Mouse (Mus musculus): ENCODE results near the gene Alkbh6. TPM values are rescaled to one million over a fixed set of nuclear protein-coding genes. Genes with fewer than 3 reads are reported as not detected.

Alkbh6 gene
- polyA plus RNA-seq (2012; rRNA removed), result 141 and 163 TPM in 2 replicates

DNA sequence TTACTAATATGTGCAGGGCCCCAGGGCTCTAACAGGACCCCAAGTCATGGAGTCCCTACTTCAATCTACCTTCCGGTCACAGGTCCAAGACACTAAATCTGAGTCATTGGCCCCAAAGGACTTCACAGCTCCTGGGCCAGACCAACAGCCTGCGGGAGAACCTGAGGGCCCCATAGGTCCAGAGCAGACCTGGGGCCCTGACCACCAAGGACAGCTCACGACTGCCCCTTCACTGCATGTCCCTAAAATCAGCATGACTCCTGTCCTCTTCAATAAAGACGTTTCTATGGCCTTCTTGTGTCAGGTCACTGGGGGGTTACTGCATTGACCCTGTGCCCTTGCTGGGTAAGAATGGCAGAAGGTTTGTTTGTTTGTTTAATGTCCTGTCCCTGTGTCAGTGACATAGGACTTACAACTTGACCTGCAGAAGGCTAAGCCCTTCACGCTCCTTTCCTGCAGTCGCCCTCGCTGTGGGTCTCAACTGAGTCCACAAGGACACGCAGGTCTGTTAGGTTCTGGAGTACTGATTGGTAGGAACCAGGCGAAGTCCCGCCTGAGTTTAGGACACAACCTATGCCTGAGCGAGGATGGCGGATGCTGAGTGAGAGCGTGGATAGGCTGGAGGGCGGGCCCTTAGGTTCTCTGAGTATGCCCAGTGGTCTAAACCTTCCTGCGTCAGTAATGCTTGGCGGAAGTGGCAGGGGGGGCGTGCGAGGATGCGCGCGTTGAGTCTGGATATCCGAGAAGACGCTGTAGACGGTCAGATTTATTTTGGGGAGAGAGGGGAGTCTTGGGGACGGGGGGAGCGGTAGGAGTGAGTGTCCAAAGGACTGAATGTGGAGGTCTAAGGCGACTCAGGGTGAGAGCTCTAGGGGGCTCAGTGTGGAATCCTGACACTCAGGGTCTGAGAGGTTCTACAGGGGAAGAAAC is at the start of gene Alkbh6:
Alkbh6 (plus strand) TSS at position 642 of the 930 bp plus-strand sequence.
- WGBS, result 6% methylated on average over 27 of the region's 27 CpGs
- peak within 1 kb of the TSS; percentile 73 for H3K4me3 ChIP-seq (replicated peaks; ENCODE audit: extremely low read depth, low read depth, low read length)
- DNase-seq, result peak; percentile 85
- TF ChIP-seq CTCF (IDR thresholded peaks at IDR 0.05; ENCODE audit: insufficient read depth, low read length) (0 out of 2 replicates have a peak, but pooled peaks have one; percentile 4), POLR2A (IDR thresholded peaks at IDR 0.05; ENCODE audit: borderline replicate concordance, extremely low read depth, low read depth, low read length) (peak; percentile 96)
- H3K4me1 ChIP-seq (ENCODE audit: control insufficient read depth, insufficient read depth, low read length), result peaks cover 5% of the 10 kb centered on the region

DNA sequence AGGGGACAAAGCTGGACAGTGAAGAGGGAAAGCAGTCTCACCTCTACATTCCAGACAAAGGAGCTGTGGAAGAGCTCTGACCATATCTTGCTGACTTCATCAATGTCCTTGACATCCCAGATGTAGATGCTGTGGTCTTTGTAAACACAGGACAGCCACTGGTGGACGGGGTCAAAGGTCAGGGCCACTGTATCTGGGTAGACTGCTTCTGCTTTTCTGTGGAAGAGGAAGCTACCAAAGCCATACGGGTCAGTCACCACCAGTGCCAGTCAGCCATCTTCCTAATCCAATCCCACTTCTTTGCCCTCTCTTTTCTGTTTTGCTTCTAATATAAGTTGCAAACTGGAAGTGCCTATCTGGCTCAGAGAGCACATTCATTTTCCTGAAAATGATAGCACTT is 43.5 kb upstream of the Alkbh6 start:
- Histone ChIP-seq H3K4me1 (ENCODE audit: control insufficient read depth, insufficient read depth, low read length) (no peaks in the 10 kb centered on the region), H3K4me3 (replicated peaks; ENCODE audit: extremely low read depth, low read depth, low read length) (no peak overlapping the region)
- no peak for DNase-seq
- 58% methylated on average over 2 of the region's 2 CpGs for WGBS
- TF ChIP-seq POLR2A (IDR thresholded peaks at IDR 0.05; ENCODE audit: borderline replicate concordance, extremely low read depth, low read depth, low read length) (no peak), CTCF (IDR thresholded peaks at IDR 0.05; ENCODE audit: insufficient read depth, low read length) (no peak)

- Histone ChIP-seq H3K4me3 (replicated peaks; ENCODE audit: extremely low read depth, low read depth, low read length) (no peak overlapping the region), H3K4me1 (ENCODE audit: control insufficient read depth, insufficient read depth, low read length) (no peaks in the 10 kb centered on the region)
- TF ChIP-seq POLR2A (IDR thresholded peaks at IDR 0.05; ENCODE audit: borderline replicate concordance, extremely low read depth, low read depth, low read length), result no peak
- TF ChIP-seq CTCF (IDR thresholded peaks at IDR 0.05; ENCODE audit: insufficient read depth, low read length), result no peak
- no peak for DNase-seq
- WGBS, result 93% methylated on average over 5 of the region's 5 CpGs
These were observed 43.0 kb upstream of the Alkbh6 start for GRCm38 (mm10) chr7:30265531-30265930.

DNA sequence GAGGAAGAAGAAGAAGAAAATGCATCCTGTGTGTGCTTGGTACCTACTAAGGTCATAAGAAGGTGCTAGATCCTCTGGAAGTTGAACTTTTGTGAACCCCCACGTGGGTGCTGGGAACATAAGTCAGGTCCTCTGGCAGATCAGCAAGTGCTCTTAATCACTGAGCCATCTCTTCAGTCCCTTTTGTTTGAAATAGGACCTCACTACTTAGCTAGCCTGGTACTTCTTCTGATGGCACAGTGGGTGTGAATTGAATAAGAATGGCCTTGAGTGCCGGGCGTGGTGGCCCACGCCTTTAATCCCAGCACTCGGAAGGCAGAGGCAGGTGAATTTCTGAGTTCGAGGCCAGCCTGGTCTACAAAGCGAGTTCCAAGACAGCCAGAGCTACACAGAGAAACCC is 42.6 kb upstream of the Alkbh6 start:
- no peak for TF ChIP-seq CTCF (IDR thresholded peaks at IDR 0.05; ENCODE audit: insufficient read depth, low read length)
- TF ChIP-seq POLR2A (IDR thresholded peaks at IDR 0.05; ENCODE audit: borderline replicate concordance, extremely low read depth, low read depth, low read length), result no peak
- no peak for DNase-seq
- no peak overlapping the region for H3K4me3 ChIP-seq (replicated peaks; ENCODE audit: extremely low read depth, low read depth, low read length)
- H3K4me1 ChIP-seq (ENCODE audit: control insufficient read depth, insufficient read depth, low read length), result no peaks in the 10 kb centered on the region
- 89% methylated on average over 7 of the region's 7 CpGs for WGBS

DNA sequence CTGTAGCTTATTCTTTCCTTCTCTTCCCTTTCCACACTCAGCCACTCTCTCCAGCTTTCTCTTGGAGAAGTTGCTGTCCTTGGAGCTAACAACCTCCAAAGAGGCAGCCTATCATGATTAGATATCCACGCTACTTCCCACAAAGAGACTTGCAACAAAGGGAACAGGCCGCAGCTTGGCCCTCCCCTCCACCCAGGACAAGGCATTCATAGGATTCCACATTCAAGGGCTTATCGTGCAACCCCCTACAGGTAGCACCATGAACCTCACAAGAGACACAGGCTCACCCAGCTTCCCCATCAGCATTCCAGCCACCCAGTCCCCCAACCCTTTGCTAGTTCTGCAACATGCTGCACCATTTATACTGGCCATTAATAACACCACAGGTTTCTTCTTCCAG is 41.7 kb upstream of the Alkbh6 start:
- TF ChIP-seq POLR2A (IDR thresholded peaks at IDR 0.05; ENCODE audit: borderline replicate concordance, extremely low read depth, low read depth, low read length), result no peak
- TF ChIP-seq CTCF (IDR thresholded peaks at IDR 0.05; ENCODE audit: insufficient read depth, low read length), result no peak
- Histone ChIP-seq H3K4me3 (replicated peaks; ENCODE audit: extremely low read depth, low read depth, low read length) (no peak overlapping the region), H3K4me1 (ENCODE audit: control insufficient read depth, insufficient read depth, low read length) (no peaks in the 10 kb centered on the region)
- 73% methylated on average over 3 of the region's 3 CpGs for WGBS
- no peak for DNase-seq

- H3K4me3 ChIP-seq (replicated peaks; ENCODE audit: extremely low read depth, low read depth, low read length), result no peak overlapping the region
- TF ChIP-seq CTCF (IDR thresholded peaks at IDR 0.05; ENCODE audit: insufficient read depth, low read length), result no peak
- no peak for TF ChIP-seq POLR2A (IDR thresholded peaks at IDR 0.05; ENCODE audit: borderline replicate concordance, extremely low read depth, low read depth, low read length)
- 82% methylated on average over 4 of the region's 4 CpGs for WGBS
- DNase-seq, result no peak
- H3K4me1 ChIP-seq (ENCODE audit: control insufficient read depth, insufficient read depth, low read length), result no peaks in the 10 kb centered on the region
These were observed 38.9 kb upstream of the Alkbh6 start for GRCm38 (mm10) chr7:30269641-30270040.

GRCm38 (mm10) chr7:30274383-30274782 is 34.1 kb upstream of the Alkbh6 start:
- no peak overlapping the region for H3K4me3 ChIP-seq (replicated peaks; ENCODE audit: extremely low read depth, low read depth, low read length)
- no peak for DNase-seq
- TF ChIP-seq POLR2A (IDR thresholded peaks at IDR 0.05; ENCODE audit: borderline replicate concordance, extremely low read depth, low read depth, low read length) (no peak), CTCF (IDR thresholded peaks at IDR 0.05; ENCODE audit: insufficient read depth, low read length) (no peak)
- 56% methylated on average over 6 of the region's 6 CpGs for WGBS
- no peaks in the 10 kb centered on the region for H3K4me1 ChIP-seq (ENCODE audit: control insufficient read depth, insufficient read depth, low read length)

- H3K4me3 ChIP-seq (replicated peaks; ENCODE audit: extremely low read depth, low read depth, low read length), result no peak overlapping the region
- 36% methylated on average over 2 of the region's 2 CpGs for WGBS
- no peaks in the 10 kb centered on the region for H3K4me1 ChIP-seq (ENCODE audit: control insufficient read depth, insufficient read depth, low read length)
- no peak for TF ChIP-seq POLR2A (IDR thresholded peaks at IDR 0.05; ENCODE audit: borderline replicate concordance, extremely low read depth, low read depth, low read length)
- TF ChIP-seq CTCF (IDR thresholded peaks at IDR 0.05; ENCODE audit: insufficient read depth, low read length), result no peak
- DNase-seq, result no peak
These were observed 29.6 kb upstream of the Alkbh6 start for GRCm38 (mm10) chr7:30278911-30279310.

DNA sequence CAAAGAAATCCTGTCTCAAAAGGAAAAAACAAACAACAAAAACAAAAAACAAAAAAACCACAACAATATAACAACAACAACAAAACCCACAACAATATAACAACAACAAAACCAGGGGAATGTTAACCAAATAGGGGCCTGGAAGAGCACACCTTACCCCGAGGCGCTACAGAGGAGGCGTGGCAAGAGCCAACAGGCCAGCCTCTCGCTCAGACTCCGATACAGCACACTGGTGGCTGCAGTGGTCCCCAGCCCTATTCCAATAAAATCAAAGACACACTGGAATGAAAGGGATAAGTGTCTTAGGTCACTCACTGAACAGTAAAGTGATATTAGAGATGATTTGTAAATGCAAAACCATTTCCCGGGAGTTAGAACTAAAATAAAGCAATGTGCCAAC is 29.0 kb upstream of the Alkbh6 start:
- Histone ChIP-seq H3K4me1 (ENCODE audit: control insufficient read depth, insufficient read depth, low read length) (no peaks in the 10 kb centered on the region), H3K4me3 (replicated peaks; ENCODE audit: extremely low read depth, low read depth, low read length) (peak overlapping the region; percentile 81)
- under 1% methylated on average over 6 of the region's 6 CpGs for WGBS
- TF ChIP-seq CTCF (IDR thresholded peaks at IDR 0.05; ENCODE audit: insufficient read depth, low read length), result no peak
- TF ChIP-seq POLR2A (IDR thresholded peaks at IDR 0.05; ENCODE audit: borderline replicate concordance, extremely low read depth, low read depth, low read length), result no peak
- no peak for DNase-seq
